ENCODE assay signal across 7 mouse cellular contexts in the genomic region with DNA sequence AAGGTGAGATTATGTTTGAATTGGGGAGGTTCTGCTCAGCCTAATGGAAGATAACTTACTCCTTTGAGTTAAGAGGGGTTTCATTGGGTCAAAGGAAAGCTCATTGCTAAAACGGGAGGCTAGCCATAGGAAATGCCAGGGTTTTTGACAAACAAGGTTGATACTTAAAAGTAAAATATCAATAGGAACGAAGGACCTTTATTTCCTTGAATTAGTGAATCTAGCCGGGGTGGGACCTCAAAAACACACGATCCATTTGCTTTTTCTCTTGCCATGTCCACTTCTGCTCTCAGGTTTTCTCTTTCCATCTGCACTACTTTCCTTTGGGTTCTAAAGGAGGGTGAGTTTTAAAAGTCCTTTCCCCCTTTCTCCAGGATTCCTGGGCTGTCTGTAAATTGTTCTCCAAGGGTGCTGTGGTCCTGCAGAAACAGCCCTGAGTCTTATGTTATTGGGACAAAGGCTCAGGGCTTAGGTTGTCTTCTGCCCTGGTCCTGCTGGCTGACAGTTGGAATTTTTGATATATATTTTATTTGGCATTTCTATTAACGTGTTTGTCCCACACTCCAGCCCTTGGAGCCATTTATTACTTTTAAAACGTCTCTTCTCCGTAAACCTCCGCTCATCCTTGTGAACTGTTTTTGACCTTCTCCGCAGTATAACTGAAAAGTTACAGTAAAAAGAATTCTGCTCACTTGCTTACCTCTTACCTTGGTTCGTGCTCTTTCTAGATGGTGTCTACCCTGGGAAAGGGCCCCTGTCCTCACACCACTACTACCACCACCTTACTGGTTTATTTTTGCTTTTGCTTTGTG. TPM values are rescaled to one million over a fixed set of nuclear protein-coding genes. Genes with fewer than 3 reads are reported as not detected.
A peak's percentile ranks its signal among the peaks of the same experiment; 100 is the strongest.
DNase-seq lines count a peak whose midpoint lies in the region; ATAC-seq lines count a peak whose summit lies in the region.

No protein-coding gene starts in this region.

- ATAC-seq in liver, embryonic 11.5 days (replicated peaks; ENCODE audit: low FRiP score): no peak
- ATAC-seq in forebrain, embryonic 14.5 days: no peak
- no peak for ATAC-seq in limb, embryonic 13.5 days (ENCODE audit: low FRiP score, low read depth)
- no peak for ATAC-seq in stomach, embryonic 14.5 days (ENCODE audit: insufficient number of reproducible peaks, insufficient read depth, low FRiP score, low read depth)

- 0 out of 2 replicates have a peak overlapping the region, but pooled peaks have one; percentile 3 for H3K4me3 ChIP-seq in liver, embryonic 11.5 days (ENCODE audit: low read depth, low read length)
- peak overlapping the region; percentile 70 for H3K4me3 ChIP-seq in forebrain, embryonic 14.5 days (ENCODE audit: low read depth, low read length)
- H3K4me3 ChIP-seq in limb, embryonic 13.5 days: peak overlapping the region; percentile 33; the same call in 1 of the 2 replicates
- peak overlapping the region; percentile 83 for H3K4me3 ChIP-seq in stomach, embryonic 14.5 days (ENCODE audit: low read depth, low read length)

- no peaks in the 10 kb centered on the region for H3K9me3 ChIP-seq in liver, embryonic 11.5 days (ENCODE audit: control insufficient read depth, low read length)
- no peaks in the 10 kb centered on the region for H3K9me3 ChIP-seq in forebrain, embryonic 14.5 days (replicated peaks; ENCODE audit: control insufficient read depth, low read length)
- no peaks in the 10 kb centered on the region for H3K9me3 ChIP-seq in limb, embryonic 13.5 days
- no peaks in the 10 kb centered on the region for H3K9me3 ChIP-seq in stomach, embryonic 14.5 days (ENCODE audit: control insufficient read depth, low read depth, low read length)

- no peak for DNase-seq in liver, embryonic 11.5 days (ENCODE audit: low spot score)
- DNase-seq in liver: no peak
- DNase-seq in forebrain, embryonic 14.5 days (ENCODE audit: low spot score): peak; percentile 19
- no peak for DNase-seq in layer of hippocampus, adult 9-11 months
- DNase-seq in Muller cell, postnatal 12 days (ENCODE audit: inconsistent ontology term): no peak

- no peaks in the 10 kb centered on the region for H3K36me3 ChIP-seq in liver, embryonic 11.5 days (ENCODE audit: control insufficient read depth, insufficient read depth, low read length)
- H3K36me3 ChIP-seq in forebrain, embryonic 14.5 days (ENCODE audit: control insufficient read depth, insufficient read depth, low read length): no peaks in the 10 kb centered on the region
- no peaks in the 10 kb centered on the region for H3K36me3 ChIP-seq in limb, embryonic 13.5 days
- H3K36me3 ChIP-seq in stomach, embryonic 14.5 days (ENCODE audit: control insufficient read depth, insufficient read depth, low read length): no peaks in the 10 kb centered on the region

- 21% methylated on average over 10 of the region's 10 CpGs for WGBS in liver, embryonic 11.5 days
- 6% methylated on average over 10 of the region's 10 CpGs for WGBS in forebrain, embryonic 14.5 days
- 11% methylated on average over 10 of the region's 10 CpGs for WGBS in limb, embryonic 13.5 days
- WGBS in stomach, embryonic 14.5 days: 13% methylated on average over 10 of the region's 10 CpGs

- peak overlapping the region; percentile 81 for H3K4me2 ChIP-seq in liver, embryonic 11.5 days
- peak overlapping the region; percentile 81 for H3K4me2 ChIP-seq in forebrain, embryonic 14.5 days (ENCODE audit: low read length)
- H3K4me2 ChIP-seq in limb, embryonic 13.5 days (replicated peaks): peak overlapping the region; percentile 56
- peak overlapping the region; percentile 59 for H3K4me2 ChIP-seq in stomach, embryonic 14.5 days (replicated peaks; ENCODE audit: low read depth, low read length)

- H3K4me1 ChIP-seq in liver, embryonic 11.5 days (replicated peaks; ENCODE audit: control insufficient read depth, insufficient read depth, low read length): no peaks in the 10 kb centered on the region
- H3K4me1 ChIP-seq in forebrain, embryonic 14.5 days (ENCODE audit: control insufficient read depth, insufficient read depth, low read length): peaks cover 15% of the 10 kb centered on the region; the same call in 1 of the 2 replicates
- H3K4me1 ChIP-seq in limb, embryonic 13.5 days: peaks cover 31% of the 10 kb centered on the region
- peaks cover 8% of the 10 kb centered on the region; the same call in 1 of the 2 replicates for H3K4me1 ChIP-seq in stomach, embryonic 14.5 days (ENCODE audit: control insufficient read depth, insufficient read depth, low read length)

- no peak overlapping the region for H3K9ac ChIP-seq in liver, embryonic 11.5 days (ENCODE audit: low read depth, low read length)
- H3K9ac ChIP-seq in forebrain, embryonic 14.5 days (ENCODE audit: low read length): peak overlapping the region; percentile 99
- no peak overlapping the region for H3K9ac ChIP-seq in limb, embryonic 13.5 days
- peak overlapping the region; percentile 87 for H3K9ac ChIP-seq in stomach, embryonic 14.5 days (replicated peaks; ENCODE audit: low read depth, low read length)

- no peak overlapping the region for H3K27ac ChIP-seq in liver, embryonic 11.5 days (ENCODE audit: low read depth, low read length)
- H3K27ac ChIP-seq in forebrain, embryonic 14.5 days (ENCODE audit: low read depth, low read length): peak overlapping the region; percentile 99
- H3K27ac ChIP-seq in limb, embryonic 13.5 days: no peak overlapping the region
- peak overlapping the region; percentile 100 for H3K27ac ChIP-seq in stomach, embryonic 14.5 days (ENCODE audit: low read length)

- peaks cover 87% of the 10 kb centered on the region for H3K27me3 ChIP-seq in liver, embryonic 11.5 days (replicated peaks; ENCODE audit: control insufficient read depth, insufficient read depth, low read length)
- 0 out of 2 replicates have a peak, but pooled peaks cover 2% of the 10 kb centered on the region for H3K27me3 ChIP-seq in forebrain, embryonic 14.5 days (replicated peaks; ENCODE audit: control insufficient read depth, insufficient read depth, low read length)
- H3K27me3 ChIP-seq in limb, embryonic 13.5 days: peaks cover 94% of the 10 kb centered on the region
- H3K27me3 ChIP-seq in stomach, embryonic 14.5 days (ENCODE audit: control insufficient read depth, insufficient read depth, low read length): no peaks in the 10 kb centered on the region

RNA-seq across cellular contexts. Expression of gene Meis2, which starts 5.2 kb away (rescaled TPM):
- 18.0 and 20.0 TPM in 2 replicates for polyA plus RNA-seq in liver, embryonic 11.5 days (2014; fragmentation: Nextera tagmentation; extraction: Ambion mirVana)
- polyA plus RNA-seq in forebrain, embryonic 14.5 days (2014; fragmentation: Nextera tagmentation; extraction: Ambion mirVana): 99.1 and 114 TPM in 2 replicates
- polyA plus RNA-seq in limb, embryonic 13.5 days (2015; fragmentation: Nextera tagmentation; extraction: Ambion mirVana): 16.1 and 18.6 TPM in 2 replicates
- polyA plus RNA-seq in stomach, embryonic 14.5 days (2014; fragmentation: Nextera tagmentation; extraction: Ambion mirVana): 85.0 and 86.3 TPM in 2 replicates

Comparison
In these comparisons a context has a peak if more than half of its experiments do, and no peak if none do; other contexts are left out.
1. H3K27ac ChIP-seq: peak in forebrain, embryonic 14.5 days (single experiment) and stomach, embryonic 14.5 days (single experiment); none in liver, embryonic 11.5 days (single experiment) and limb, embryonic 13.5 days (single experiment).
2. H3K4me3 ChIP-seq: peak in every context shown above with its lines; median percentile 83 in stomach, embryonic 14.5 days; 70 in forebrain, embryonic 14.5 days; 33 in limb, embryonic 13.5 days; 3 in liver, embryonic 11.5 days.
3. H3K9ac ChIP-seq: peak in forebrain, embryonic 14.5 days (single experiment) and stomach, embryonic 14.5 days (single experiment); none in liver, embryonic 11.5 days (single experiment) and limb, embryonic 13.5 days (single experiment).
4. Peak in every context shown above with its lines, with median percentiles within 50 percentile points of each other: H3K4me2 ChIP-seq.